Mouse (Mus musculus) CD4-positive, CD25-positive, alpha-beta regulatory T cell, adult 2 months (primary cell): ENCODE data around the gene Wdr43.
A peak's percentile ranks its signal among the peaks of the same experiment; 100 is the strongest.

Experiments used
- DNase-seq: peaks from one replicate; pipeline ENCODE4 v3.0.0-alpha.2; 2012; ENCODE audit warnings: low read depth, low spot score

The Wdr43 gene

DNA sequence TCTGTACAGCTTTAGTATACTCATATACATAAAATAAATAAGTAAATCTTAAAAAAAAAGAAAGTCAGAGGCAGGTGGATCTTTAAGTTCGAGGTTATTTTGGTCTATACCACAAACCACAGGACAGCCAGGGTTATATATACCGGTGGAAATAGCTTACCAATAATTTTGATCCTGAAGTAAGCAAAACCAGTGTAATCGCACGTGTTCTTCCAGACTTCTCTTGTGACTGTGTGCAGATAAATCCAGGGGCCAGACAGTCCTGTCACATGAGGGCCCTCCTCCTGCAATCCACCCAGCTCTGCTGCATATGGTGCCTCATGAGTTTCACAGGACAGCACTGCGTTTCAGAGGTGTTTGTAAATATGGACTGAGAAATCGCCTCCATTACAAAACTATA is 47.8 kb downstream of the Wdr43 start:
- peak; percentile 8 for DNase-seq

DNA sequence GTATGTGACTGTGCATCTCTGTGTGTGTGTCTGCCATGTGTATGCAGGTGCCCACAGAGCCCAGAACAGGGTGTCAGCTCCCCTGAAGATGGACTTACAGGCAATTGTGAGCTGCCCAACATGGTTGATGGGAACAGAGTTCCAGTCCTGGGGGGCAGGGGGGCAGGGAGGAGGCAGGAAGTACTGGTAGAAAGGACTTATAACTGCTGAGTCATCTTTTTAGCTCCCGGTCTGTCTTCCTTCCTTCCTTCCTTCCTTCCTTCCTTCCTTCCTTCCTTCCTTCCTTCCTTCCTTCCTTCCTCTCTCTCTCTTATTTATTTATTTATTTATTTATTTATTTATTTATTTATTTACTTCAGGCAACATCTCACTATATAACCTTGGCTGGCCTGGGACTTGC is 48.5 kb downstream of the Wdr43 start:
- DNase-seq, result no peak

- no peak for DNase-seq
These were observed 49.5 kb downstream of the Wdr43 start for GRCm38 (mm10) chr17:71665201-71665600.

DNA sequence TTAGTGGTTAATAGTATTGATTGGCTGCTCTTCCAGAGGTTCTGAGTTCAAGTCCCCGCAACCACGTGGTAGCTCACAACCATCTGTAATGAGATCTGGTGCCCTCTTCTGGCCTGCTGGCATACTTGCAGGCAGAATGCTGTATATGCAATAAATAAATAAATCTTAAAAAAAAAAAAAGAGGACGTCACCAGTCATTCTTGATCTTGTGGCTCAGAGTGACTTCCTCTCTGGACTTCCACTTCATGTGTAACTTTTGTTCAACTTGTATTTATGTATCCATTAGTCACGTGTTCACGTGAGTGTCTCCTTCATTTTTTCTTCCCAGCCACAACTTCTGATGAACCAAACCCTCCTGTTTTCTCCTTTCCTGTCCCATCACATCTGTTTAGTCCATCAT is 53.8 kb downstream of the Wdr43 start:
- peak; percentile 7 for DNase-seq

GRCm38 (mm10) chr17:71671840-71672546 is 56.3 kb downstream of the Wdr43 start:
- DNase-seq, result peak; percentile 60

DNA sequence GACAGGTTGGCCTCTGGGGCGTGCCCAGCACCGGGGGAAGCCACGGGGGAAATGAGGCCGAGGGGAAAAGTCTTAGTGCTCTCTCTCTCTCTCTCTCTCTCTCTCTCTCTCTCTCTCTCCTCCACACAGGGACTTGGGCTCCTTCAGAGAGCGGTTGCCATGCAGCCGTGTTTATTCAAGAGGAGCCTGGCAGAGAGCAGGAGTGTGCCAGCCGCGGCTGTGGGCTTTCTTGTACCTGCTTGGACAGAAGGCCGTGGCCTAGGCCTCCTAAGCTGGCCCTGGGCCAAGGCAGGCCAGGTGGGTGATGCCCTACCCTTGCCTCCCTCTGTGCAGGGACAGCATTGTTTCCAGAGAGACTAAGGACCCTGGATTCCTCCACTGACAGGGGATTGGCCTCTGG is 57.4 kb downstream of the Wdr43 start, which contains the start of gene Togaram2:
Gene Togaram2 (plus strand): TSS at position 170 of the 400 bp plus-strand sequence.
- DNase-seq, result no peak

DNA sequence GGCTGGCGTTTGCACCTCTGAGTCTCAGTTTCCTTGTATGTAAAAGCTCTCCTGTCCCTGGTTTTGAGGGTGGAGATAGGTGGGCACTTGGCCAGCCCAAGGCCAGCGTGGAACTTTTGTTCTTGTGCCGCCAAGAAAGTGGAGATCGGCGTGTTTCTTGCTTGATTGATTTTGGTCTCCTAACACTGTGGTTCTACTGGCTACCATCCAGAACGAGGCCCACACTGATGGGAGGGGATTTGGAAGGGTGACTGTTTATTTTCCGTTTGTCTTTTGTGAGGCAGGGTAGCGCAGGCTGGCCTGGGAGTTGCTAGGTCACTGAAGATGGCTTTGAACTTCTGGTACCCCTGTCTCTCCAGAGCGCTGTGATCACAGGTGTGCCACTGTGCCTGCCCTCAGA is 58.2 kb downstream of the Wdr43 start:
- DNase-seq, result no peak

DNA sequence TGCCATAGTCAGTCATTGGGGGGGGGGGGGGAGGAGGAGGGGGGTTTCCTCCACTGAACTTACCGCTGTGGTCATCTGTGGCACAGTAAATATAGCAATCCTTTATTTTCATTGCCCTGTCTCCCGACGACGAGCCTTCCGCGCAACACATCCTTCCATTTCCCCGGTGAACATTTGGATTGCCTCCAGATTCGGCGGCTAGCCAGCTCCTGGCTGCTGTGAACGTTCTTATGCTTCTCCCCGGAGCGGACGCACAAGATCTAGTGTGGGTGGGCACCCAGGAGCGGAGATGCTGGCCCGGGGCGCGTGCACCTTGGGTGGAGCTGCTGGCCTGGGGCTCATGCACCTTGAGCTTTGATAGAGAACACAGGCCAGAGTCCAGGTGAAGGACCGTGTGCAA is 59.2 kb downstream of the Wdr43 start:
- DNase-seq, result no peak

- DNase-seq, result no peak
These were observed 66.0 kb downstream of the Wdr43 start for GRCm38 (mm10) chr17:71681666-71682065.

DNA sequence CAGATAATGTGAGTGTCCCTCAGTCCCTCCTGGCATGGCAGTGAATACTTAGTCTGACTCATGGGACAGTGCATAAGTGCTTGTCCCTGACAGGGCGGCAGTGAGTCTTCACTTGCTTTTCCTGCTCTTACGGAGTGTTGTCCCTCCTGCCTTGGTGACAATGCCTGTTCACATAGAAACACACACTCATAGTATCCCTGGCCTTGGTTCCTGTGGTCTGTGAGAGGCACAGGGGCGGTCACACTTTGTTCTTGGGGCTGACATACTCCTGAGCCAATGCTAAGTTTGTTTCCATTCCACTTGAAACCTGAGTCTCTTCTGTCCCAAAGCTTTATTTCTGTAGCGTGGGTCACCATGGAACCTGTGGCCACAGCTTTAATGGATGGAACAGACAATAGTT is 66.7 kb downstream of the Wdr43 start:
- no peak for DNase-seq

- DNase-seq, result no peak
These were observed 67.6 kb downstream of the Wdr43 start for GRCm38 (mm10) chr17:71683281-71683680.

- DNase-seq, result no peak
These were observed 68.5 kb downstream of the Wdr43 start for GRCm38 (mm10) chr17:71684103-71684608.

GRCm38 (mm10) chr17:71687436-71687835 is 71.7 kb downstream of the Wdr43 start:
- DNase-seq, result no peak

GRCm38 (mm10) chr17:71689903-71690302 is 74.2 kb downstream of the Wdr43 start:
- DNase-seq, result no peak

DNA sequence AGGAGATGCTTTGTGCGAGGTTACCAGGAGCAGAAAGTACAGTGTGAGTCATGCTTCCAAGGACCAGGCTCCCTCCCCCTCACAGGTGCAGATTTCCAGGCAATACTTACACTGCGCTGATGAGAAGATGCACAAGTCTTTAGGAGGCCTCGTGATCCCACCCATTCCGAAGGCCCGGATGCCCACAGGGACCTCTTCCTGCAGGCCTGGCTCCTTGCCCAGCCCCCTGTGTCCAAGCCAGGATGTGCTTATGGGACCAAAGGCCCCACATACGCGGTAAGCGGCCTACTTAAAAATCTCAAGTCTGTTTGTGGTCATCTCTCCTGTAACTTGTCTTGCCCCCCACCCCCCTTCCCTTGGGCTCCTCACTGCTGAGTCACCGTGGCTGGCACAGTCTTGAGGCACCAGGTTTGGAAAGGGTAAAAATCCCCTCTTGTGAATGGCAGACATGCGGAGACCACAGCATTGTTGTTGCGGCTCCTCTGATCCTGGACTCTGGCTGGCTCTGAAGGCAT is 75.7 kb downstream of the Wdr43 start:
- no peak for DNase-seq

DNA sequence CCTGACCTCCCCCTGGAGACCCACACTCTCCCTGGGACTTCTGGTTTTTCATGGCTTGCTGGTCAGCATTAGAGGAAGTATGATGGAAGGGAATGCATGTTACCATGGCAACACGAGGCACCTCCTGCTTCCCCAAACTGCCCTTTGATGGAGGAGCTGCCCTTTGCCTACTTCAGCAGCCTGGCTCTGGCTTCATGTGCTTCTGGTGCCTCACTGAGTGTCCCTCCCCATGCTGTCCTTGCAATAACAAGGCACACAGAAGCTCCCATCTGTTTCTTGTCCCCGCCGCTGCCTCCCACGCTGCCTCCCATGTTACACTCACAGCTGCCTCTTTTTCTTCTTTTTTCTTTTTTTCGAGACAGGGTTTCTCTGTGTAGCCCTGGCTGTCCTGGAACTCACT is 77.6 kb downstream of the Wdr43 start:
- DNase-seq, result no peak

GRCm38 (mm10) chr17:71693780-71694179 is 78.1 kb downstream of the Wdr43 start:
- peak; percentile 32 for DNase-seq

- DNase-seq, result no peak
These were observed 79.5 kb downstream of the Wdr43 start for GRCm38 (mm10) chr17:71695151-71695550.

DNA sequence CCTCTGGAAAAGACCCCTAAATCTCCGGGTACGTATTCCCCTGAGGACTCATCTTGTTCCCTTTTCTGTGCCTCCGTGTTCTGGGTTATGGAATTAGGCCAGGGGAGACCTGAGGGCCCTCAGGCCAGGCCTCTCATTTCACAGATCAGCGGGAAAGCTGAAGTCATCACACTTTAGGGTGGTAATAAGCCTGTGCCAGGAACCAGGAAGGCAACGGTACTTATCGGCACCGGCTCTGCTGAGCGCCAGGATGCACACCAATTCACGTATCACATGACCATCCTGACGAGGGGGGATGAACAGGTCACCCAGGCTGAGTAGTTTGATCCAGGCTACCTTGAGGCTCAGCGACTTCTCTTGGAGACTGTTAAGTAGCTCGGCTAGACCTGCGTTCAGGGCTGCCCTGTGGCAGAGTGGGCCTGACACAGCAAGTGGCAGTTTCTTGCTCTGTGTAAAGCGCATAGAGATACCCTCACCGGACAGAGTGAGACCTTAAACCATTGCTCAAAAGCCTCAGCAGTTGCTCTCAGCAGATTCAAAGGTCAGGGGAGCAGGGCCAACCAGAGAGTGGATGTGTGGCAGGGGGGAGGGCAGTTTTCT is 80.1 kb downstream of the Wdr43 start:
- no peak for DNase-seq

GRCm38 (mm10) chr17:71696396-71696795 is 80.7 kb downstream of the Wdr43 start:
- no peak for DNase-seq

- no peak for DNase-seq
These were observed 82.4 kb downstream of the Wdr43 start for GRCm38 (mm10) chr17:71697896-71698618.

GRCm38 (mm10) chr17:71698619-71698956 is 82.9 kb downstream of the Wdr43 start:
- DNase-seq, result no peak
